Mouse (Mus musculus) layer of hippocampus, adult 9-10 months (tissue): Measurements from ENCODE around the gene Kit.

Source experiments
- DNase-seq: peaks from one replicate; pipeline ENCODE4 v3.0.0; 2022; ENCODE audit warnings: low spot score

The Kit gene

DNA sequence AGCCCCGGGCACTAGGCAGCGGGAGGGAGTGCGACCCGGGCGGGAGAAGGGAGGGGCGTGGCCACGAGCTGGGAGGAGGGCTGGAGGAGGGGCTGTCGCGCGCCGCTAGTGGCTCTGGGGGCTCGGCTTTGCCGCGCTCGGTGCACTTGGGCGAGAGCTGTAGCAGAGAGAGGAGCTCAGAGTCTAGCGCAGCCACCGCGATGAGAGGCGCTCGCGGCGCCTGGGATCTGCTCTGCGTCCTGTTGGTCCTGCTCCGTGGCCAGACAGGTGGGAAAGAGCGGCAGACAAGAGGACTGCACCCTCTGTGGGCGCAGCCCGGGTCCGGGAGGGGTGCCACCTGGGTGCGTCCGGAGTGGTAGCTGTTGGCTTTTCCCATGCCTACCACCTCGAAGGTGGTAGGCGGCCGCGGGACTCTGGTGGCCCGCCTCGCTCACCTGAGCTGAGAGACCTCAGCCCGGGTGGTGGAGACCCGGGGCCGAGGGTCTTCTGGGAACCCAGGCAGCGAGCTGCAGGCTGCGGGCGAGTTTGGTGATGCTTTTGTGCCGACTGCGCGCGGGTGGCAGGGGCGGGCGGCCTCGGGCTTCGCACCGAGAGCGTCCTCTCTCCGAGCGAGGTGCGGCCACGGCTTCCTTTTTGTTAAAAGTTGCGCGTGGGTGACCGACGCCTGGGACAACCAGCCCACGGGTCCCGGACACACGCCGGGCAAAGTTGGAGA lies at the start of gene Kit:
Kit (plus strand) TSS at position 65 of the 715 bp plus-strand sequence.
- no peak for DNase-seq

DNA sequence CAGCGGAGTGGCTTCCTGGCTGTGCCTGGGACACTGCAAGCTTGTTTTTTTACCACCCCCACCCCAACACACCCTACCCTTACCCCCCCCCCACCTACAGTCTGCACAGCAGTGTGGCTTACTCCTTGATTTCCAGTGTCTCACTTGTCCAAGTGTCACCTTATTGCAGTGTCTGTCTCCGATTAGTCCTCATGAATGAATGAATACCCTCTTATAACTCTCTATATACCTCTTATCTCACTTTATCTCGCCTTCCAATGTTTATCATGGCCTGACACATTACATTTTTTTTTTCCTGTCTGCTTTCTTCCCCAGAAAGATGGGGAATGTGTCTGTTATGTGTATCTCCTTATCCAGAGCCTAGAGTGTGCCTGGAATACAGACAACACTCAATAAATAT lies 38.6 kb upstream of the Kit start:
- DNase-seq, result no peak

DNA sequence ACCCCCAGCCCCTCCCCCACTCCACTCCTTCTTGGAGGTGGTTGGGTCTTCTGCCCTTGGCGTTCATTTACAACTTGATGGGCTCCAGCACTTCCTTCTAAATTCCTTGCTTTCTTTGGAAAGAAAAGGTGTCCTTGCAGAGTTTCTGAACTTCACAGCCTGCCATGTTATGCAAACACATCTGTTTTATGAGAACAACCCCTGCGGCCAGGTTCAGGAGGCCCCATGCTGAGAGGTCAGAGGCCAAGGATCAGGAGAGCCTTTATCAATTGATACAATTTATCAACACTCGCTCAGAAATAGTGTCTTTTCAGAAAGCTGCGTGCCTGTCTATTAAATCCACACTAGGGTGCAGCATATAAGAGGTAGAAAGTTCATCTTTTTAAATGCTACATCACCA lies 37.0 kb upstream of the Kit start:
- no peak for DNase-seq

DNA sequence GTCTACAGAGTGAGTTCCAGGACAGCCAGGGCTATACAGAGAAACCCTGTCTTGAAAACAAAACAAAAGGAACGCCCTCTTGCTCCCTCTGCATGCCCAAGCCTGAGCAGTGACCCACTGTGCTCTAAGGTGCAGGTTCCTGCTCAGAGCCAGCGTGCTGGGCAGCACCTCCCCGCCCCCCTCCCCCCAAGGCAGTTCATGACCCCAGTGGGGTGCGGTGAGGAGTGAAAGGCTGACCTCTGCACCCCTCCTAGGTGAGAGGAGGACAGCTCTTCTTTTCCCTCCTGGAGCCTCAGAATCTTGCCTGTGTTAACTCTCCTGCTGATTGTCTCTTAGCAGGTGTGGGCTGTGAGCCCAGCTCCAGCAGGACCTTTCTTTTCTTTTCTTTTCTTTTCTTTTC lies 36.3 kb upstream of the Kit start:
- no peak for DNase-seq

DNA sequence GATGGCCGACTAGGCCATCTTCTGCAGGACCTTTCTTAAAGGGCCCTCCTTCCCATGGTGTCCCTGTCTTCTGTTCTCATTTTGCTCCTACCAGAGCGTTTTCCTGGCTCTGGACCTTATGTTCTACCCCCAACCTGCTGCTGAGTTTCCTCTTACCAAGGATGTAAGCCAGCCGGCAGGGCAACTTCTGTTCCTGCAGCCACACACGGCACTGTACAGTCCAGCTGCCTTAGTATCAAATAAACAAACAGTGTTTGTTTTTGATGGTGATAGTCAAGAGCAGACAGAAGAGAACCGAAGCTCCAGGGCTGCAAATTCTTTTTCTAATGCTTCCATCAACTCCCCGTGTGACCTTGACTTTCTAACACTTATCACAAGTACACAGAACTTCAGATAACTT lies 35.6 kb upstream of the Kit start:
- DNase-seq, result no peak

DNA sequence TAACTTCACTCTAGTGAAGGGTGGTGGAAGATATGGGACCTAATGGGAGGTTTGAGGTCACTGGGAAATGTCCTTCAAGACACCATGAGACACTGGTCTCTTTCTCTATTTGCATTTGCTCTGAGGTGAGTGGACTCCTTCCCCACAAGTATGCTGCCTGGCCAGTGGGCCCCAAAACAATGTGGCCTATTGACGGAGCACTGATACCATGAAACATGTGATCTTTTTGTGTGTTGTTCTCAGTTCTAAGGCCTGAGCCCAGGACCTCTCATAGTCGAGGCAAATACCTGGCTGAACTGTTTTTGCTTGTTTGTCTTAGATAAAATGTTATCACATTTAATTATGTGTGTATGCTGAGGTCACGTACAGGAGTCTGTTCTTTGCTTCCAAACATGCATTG lies 31.0 kb upstream of the Kit start:
- DNase-seq, result no peak

DNA sequence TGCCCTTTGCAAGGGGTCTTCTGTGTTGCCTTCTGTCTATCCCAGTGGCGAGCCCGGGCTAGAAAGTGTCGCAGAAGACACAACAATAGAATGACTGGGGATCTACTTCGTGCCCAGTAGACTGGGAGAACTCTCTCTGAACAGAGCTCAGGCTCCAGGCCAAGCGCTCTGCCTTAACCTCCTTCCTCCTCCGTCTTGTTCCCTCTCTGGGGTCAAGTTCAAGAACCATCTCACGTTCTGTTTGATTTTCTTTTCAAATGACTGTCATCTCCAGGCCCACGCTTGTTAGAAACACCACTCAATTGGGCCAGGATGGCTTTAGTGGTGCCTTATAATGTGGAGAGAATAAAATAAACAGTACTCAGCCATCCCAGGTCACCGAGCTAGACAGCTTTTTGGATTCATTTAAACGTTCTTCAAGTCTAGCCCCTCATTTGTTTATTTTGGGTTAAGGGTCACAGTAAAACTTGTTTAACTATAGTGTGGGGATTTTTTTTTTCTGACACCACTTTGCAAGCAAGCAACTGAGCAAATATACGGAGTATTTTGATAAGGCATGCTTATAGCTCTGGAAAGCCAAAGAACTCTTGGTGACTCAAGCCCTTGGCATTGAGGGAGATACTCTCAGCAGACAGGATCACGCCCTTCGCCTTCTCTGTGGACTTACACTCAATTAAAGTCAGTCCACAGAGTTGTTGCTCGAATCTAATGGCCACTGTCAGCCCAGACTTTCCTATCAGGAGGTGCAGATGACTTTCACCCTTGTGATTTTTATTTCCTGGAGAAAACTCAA lies 30.0 kb upstream of the Kit start:
- no peak for DNase-seq

DNA sequence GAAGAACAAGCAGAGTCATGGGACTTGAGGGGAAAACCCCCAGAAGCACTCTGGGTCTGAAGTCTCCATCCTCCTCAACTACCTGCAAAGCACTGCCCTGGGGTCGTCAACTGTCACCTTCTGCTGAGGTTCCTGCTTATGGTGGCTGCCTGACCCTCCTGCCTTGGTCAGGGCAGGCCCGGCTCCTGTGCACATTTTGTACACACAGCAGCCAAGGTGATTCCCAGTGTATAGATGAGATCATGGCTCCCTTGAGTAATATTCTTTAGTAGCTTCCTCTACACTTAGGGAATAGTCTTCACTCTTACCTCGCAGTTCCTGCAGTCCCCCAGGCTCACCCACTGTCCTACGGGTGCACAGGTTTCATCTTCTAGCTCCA lies 29.5 kb upstream of the Kit start:
- no peak for DNase-seq

DNA sequence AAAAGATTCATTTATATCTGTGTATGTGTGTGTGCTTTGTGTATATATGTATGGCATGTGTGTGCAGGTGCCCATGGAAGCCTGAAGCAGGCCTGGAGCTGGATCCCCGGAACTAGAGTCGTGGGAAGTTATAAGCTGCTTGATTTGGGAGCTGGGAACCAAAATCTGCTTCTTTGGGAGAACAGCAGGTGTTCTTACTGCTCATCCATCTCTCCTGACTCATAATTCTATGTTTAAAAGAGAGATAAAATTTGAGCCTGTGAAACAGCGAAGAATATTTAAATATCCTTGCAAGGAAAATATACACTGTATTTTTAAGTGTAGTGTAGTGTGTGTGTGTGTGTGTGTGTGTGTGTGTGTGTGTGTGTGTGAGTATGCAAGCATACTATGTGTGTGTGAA lies 21.7 kb upstream of the Kit start:
- DNase-seq, result no peak

DNA sequence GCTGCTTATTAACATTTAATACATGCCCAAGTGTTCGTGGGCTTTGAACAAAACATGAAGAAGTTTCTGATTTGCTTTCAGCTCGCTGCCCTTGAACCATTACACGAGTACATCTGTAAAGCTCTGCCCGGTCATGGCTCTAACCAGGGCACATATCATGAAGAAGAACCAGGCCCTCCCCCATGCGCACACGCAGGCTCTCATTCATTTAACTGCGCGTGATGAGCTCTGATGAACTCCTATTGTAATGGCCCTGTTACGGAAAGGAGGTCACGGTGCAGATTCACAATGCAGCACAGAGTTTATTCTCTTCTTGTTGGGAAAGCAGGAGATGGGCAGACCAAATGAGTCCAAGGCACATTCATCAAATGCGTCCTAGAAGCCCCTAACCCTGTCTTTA lies 17.1 kb upstream of the Kit start:
- DNase-seq, result no peak

DNA sequence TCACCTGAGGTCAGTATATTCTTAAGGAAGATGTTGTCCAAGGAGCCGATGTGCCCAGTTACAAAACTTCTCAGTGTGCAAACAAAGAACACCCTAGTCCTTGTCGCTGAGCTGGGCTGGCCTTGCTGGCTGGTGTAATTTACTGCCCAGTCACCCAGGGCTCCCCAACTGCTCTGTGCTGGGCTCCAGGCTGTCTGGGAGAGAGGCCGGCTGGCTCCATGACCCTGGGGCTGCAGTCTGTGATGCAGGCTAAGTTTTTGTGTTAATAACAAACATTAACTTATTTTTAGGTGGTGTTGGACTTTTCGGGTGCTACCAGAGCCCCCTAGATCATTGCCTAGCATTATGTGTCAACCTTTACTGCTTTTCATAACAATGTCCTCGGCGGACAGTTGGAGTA lies 15.4 kb upstream of the Kit start:
- no peak for DNase-seq

DNA sequence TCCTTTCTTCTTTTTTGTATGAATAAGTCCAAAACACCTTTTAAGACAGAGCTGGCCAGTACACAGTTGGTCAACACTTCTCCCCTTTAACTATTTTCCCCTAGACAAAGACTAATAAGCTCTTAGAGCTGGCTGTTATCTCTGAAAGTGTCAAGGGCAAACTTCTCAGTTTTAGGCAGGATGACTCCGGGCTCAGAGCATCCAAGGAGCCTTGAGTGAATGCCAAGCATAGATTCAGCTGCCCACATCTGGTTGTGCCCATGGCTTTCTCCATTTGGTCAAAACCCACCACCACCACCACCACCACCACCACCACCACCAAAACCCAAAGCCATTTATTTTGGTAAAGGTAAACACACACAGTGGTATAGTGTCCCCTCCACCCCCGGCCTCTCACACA lies 13.5 kb upstream of the Kit start:
- no peak for DNase-seq

DNA sequence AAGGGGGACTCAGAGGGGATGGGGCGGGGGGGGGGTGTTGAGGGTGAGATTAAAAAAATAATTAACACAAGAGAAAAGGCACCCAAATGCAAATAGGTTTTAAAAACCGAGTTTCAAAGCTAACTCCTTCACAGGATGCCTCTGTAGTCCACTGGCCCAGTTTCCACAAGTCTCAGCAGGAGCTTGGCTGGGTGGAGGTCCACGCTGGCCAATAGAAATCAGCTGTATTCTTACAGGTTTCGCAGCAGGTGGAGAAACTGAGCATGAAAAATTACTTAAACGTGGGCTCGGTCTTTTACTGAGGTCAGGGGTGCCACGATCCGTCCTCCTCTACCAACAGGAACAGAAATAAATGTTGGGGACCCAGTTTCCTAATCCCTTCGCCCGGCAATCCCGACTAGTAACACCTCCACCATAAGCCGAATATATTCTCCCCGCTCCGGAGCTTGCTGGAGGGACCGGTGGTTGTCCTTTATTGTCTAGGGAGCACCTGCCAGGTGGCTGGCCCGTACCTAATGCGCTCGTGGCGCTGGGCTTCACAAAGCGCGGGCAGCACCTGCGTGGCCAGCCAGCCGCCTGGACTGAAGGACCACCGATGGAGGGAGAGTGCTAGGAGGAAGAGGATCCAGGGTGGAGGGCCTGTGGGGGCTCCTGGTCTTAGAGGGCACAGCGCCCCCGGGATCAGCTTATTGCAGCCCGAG lies 415 bp upstream of the Kit start:
- DNase-seq, result no peak

DNA sequence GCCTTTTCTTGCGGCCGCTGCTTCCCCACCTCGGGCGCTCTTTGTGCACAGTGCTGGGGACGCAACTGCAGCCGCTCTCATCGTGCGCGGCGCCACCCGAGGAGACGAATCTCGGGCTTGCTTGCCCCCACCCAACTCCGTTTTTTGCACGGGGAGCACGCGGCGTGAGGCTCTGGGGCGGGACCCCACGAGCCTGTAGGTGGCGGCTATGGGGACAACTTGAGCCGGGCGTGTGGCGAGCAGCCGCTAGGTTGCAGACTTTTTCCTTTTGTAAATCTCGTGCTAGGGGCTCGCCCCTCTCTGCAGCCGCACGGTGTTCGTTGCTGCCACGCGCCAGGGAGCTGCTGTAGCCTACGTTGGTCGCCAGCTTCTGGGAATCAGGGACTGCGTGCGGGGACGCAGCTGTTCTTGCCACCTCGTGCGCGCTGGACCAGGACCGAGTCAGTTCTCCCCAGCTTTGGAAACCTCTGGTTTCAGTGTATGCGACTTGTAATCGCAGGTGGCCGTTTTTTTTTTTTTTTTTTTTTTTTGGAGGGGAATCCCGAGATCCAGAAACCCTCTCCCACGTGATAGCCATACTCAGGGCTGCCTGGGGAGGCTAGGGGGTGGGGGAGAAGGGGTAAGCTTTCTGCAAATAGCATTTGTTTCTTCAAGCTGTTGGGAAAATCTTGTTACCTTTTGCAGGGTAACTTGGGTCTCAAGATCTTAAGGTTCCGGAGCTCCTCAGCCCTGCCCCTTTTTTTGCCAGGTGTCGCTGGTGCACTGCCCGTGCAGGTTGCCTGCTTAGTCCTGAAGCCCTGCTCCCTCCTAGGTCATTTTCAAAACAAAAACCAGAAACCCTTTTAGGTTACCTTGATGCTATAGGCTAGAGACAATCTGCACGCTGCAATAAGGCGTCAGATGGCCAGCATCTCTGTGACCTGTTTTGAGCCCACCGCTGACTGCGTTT lies 1.1 kb downstream of the Kit start:
- DNase-seq, result no peak

DNA sequence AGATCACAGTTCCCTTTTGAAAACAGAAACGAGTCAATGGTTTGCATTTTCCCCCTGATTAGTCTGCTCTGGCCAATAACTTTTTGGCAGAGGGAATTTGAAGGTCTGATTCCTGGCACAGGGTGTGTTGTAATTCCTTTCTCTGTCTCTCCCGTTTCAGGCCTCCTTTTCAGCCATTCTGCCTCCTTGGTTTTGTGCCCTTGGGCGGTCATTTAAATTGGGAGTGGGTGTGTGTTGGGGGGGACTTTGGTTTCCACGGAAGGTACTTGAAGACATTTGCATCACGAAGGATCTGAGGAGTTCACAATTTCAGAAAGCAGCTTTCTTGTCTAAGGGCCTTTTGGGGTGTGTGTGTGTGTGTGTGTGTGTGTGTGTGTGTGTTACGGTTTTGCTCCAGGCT lies 2.0 kb downstream of the Kit start:
- no peak for DNase-seq

DNA sequence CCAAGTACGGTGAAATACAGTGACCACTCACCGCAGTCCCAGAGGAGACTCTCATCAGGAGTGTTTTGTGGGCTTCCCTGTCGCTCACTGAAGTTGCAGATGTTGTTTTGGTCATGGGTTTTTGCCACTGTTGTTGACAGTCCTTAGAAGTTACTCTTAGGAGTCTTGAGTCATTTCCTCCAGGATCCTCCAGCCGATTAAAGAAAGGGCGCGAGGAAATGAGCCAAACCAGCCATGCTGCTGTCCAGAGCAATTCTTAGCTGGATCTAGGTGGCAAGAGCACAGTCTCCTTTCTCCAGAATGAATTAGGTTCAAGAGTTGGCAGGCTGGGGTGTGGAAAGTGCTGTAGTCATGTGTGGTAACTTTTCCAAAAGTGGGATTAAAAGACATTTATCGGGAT lies 3.4 kb downstream of the Kit start:
- DNase-seq, result no peak

DNA sequence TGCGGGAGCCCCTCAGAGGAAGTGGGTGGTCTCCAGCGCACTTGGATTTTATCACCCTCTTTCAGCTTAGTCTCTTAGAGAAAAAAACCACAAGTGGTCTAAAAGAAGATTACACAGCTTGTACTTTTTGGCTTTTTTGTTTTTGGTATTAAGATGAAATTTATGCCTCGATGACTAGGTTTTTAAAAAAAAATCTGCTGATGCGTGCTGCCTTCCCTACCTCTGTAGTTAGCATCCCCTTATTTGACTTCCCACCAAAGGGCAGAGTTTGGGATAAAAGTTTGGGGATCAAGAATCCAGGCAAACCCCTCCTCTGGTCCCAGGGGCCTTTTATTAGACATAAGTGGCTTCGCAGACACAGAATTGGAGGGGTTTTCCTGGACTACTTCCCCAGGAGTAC lies 4.5 kb downstream of the Kit start:
- no peak for DNase-seq

DNA sequence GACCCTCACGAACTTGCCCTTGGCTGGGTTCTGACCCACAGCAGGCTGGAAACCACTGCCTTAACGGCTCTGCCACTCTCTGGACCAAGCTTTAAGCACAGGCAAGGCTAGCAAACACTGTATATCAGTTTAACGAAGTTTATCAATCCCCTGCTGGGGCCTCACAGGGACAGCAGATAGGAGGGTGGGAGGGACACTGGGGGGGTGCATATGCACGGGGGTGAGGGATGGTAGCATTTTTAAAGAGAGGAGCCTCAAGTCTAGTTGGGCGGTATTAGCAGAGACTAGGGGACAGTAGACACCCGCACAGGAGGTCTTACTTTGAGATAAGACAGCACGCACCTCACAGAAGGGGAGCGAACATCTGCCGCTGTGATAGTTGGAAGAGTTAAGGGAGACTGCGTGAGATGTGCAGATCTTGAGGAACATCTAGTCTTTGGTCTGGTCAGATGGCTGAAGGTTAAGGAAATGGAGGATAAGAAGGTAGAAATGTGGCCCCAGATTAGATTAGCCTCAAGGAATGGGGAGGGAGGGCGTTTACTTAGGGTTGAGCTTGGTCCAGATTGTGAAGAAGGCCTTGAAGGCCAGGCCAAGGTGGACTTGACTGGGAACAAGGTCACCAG lies 5.0 kb downstream of the Kit start:
- no peak for DNase-seq

DNA sequence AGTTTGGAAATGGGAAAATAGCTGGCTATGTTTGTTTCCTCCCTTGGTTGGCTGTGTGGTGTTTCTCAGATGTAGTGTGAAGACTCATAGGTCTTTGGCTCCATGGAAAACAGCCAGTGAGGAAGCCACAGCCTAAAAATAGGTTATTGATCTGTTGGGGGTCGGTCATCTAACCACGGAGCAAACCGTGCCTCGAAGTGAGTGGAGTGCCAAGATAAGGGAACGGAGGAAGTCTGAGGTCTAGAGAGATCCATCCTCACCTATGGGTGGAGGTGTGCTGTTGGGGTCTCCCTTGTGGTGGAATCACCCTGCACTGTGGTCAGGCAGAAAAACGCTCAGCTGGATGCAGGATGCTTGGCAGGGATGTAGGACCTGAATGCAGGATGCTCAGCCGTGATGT lies 7.2 kb downstream of the Kit start:
- DNase-seq, result no peak

DNA sequence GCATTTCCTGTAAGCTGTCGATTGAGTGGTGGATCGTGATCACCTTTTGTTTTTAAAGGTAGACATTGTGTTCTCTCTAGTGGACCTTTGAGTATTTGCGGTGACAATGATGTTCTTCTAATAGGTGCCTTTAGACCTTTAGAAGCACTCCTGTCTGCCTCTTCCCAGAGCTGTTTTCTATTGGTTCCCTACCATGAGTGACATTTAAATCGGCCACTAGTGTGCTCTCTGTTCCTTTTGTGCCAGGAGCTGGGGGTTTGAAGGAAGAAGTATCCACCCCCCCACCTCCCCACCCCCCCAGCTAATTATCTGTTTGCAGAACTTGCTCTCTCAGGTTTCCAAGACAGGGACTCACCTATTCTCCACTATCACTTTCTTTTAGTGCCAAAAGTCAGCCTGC lies 13.1 kb downstream of the Kit start:
- DNase-seq, result no peak

DNA sequence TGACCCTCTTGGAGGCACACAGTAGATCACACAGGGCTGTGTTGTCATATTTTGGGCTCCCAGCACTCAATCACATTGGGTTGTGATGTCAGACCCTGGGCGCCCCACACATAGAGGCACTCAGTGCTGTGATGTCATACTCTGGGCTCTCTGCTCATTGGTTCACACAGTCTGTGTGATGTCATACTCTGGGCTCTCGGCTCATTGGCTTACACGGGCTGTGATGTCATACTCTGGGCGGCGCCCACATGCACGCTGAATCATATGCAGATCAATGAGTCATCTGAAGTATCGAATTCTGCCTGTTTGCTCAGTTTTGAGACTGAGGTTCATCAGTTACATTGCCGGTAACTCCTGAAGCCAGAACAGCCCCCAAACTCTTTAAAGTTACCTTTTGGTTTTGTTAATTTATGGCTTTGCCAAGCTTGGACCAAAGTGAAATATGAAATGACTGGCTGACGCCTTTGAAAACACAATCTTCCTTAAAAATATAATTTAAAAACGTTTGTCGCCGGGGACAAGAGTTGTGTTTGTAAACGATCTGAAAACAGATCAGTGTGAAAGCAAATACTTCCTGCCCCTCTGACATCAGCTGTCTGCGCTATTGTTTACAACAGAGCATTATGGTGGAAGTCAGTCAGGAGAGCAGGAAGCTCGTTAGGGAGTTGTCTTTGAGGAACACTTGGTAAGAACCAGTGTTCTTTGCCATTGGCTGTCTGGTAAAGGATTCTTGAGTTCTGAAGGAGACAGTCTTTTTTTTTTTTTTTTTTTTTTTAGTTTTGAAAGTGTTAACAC lies 15.0 kb downstream of the Kit start:
- DNase-seq, result no peak
